Mouse (Mus musculus): Measurements from ENCODE around the gene Nphs1. TPM values are rescaled to one million over a fixed set of nuclear protein-coding genes. Genes with fewer than 3 reads are reported as not detected.

Gene Nphs1
- total RNA-seq, 1 experiment from 2014 or later, result not detected

Other genes starting within 250 kb of the Nphs1 start
- gene Polr2i, start 226.4 kb upstream of the Nphs1 start, total RNA-seq (2021), result 95.5 and 99.4 TPM in 2 replicates
- gene Tbcb, start 226.0 kb upstream of the Nphs1 start, total RNA-seq (2021), result 67.7 and 75.4 TPM in 2 replicates
- not detected in 2 replicates for gene Ovol3, start 222.6 kb upstream of the Nphs1 start, total RNA-seq (2021)
- 0.33 and 0.38 TPM in 2 replicates for gene Thap8, start 178.2 kb upstream of the Nphs1 start, total RNA-seq (2021)
- 12.3 and 15.0 TPM in 2 replicates for gene Wdr62, start 177.9 kb upstream of the Nphs1 start, total RNA-seq (2021)
- 26.9 and 44.7 TPM in 2 replicates for gene Clip3, start 166.6 kb upstream of the Nphs1 start, total RNA-seq (2021)
- 51.4 and 56.3 TPM in 2 replicates for gene Alkbh6, start 149.6 kb upstream of the Nphs1 start, total RNA-seq (2021)
- gene Syne4, start 143.5 kb upstream of the Nphs1 start, total RNA-seq (2021), result 23.5 and 30.2 TPM in 2 replicates
- 2.2 and 3.6 TPM in 2 replicates for gene E130208F15Rik, start 136.6 kb upstream of the Nphs1 start, total RNA-seq (2021)
- gene Sdhaf1, start 134.4 kb upstream of the Nphs1 start, total RNA-seq (2021), result 15.0 and 19.6 TPM in 2 replicates
- 15.6 and 16.2 TPM in 2 replicates for gene Lrfn3, start 95.5 kb upstream of the Nphs1 start, total RNA-seq (2021)
- gene Tyrobp, start 44.6 kb upstream of the Nphs1 start, total RNA-seq (2021), result 19.9 and 30.9 TPM in 2 replicates
- 7.1 TPM in 1 of 2 replicates, not detected in the other for gene Hcst, start 38.5 kb upstream of the Nphs1 start, total RNA-seq (2021)
- gene Nfkbid, start 36.6 kb upstream of the Nphs1 start, total RNA-seq (2021), result 2.8 and 3.9 TPM in 2 replicates
- 21.3 and 28.3 TPM in 2 replicates for gene Aplp1, start 12.8 kb upstream of the Nphs1 start, total RNA-seq (2021)
- gene Kirrel2, start 625 bp upstream of the Nphs1 start, total RNA-seq (2021), result not detected in 2 replicates
- 2.6 and 33.4 TPM in 2 replicates for gene Prodh2, start 35.3 kb downstream of the Nphs1 start, total RNA-seq (2021)
- gene Arhgap33, start 76.7 kb downstream of the Nphs1 start, total RNA-seq (2021), result 8.3 and 8.9 TPM in 2 replicates
- gene Hspb6, start 93.9 kb downstream of the Nphs1 start, total RNA-seq (2021), result 24.2 and 29.4 TPM in 2 replicates
- gene Proser3, start 94.0 kb downstream of the Nphs1 start, total RNA-seq (2021), result 7.6 and 9.2 TPM in 2 replicates
- gene Lin37, start 101.5 kb downstream of the Nphs1 start, total RNA-seq (2021), result 41.6 and 46.3 TPM in 2 replicates
- gene U2af1l4, start 105.0 kb downstream of the Nphs1 start, total RNA-seq (2021), result 60.3 and 66.8 TPM in 2 replicates
- 3.8 and 4.6 TPM in 2 replicates for gene Gm49396, start 105.0 kb downstream of the Nphs1 start, total RNA-seq (2021)
- gene Psenen, start 105.3 kb downstream of the Nphs1 start, total RNA-seq (2021), result 117 and 125 TPM in 2 replicates
- gene Igflr1, start 107.1 kb downstream of the Nphs1 start, total RNA-seq (2021), result 5.1 and 7.8 TPM in 2 replicates
- gene Kmt2b, start 130.4 kb downstream of the Nphs1 start, total RNA-seq (2021), result 45.7 and 54.0 TPM in 2 replicates
- 0.85 and 1.1 TPM in 2 replicates for gene Zbtb32, start 140.6 kb downstream of the Nphs1 start, total RNA-seq (2021)
- 0.22 and 0.45 TPM in 2 replicates for gene Upk1a, start 154.5 kb downstream of the Nphs1 start, total RNA-seq (2021)
- 3,197 and 3,382 TPM in 2 replicates for gene Cox6b1, start 167.8 kb downstream of the Nphs1 start, total RNA-seq (2021)
- gene Etv2, start 177.5 kb downstream of the Nphs1 start, total RNA-seq (2021), result not detected in 2 replicates
- 78.2 and 81.2 TPM in 2 replicates for gene Rbm42, start 192.0 kb downstream of the Nphs1 start, total RNA-seq (2021)
- 10.4 and 11.9 TPM in 2 replicates for gene Haus5, start 206.7 kb downstream of the Nphs1 start, total RNA-seq (2021)
- not detected in 2 replicates for gene Pmis2, start 213.3 kb downstream of the Nphs1 start, total RNA-seq (2021)
- gene 2200002J24Rik, start 240.6 kb downstream of the Nphs1 start, total RNA-seq (2021), result 1.4 and 3.4 TPM in 2 replicates

Data from adrenal gland, postnatal 14 days (tissue).